7 mouse cellular contexts compared by ENCODE assay signal in the genomic region with DNA sequence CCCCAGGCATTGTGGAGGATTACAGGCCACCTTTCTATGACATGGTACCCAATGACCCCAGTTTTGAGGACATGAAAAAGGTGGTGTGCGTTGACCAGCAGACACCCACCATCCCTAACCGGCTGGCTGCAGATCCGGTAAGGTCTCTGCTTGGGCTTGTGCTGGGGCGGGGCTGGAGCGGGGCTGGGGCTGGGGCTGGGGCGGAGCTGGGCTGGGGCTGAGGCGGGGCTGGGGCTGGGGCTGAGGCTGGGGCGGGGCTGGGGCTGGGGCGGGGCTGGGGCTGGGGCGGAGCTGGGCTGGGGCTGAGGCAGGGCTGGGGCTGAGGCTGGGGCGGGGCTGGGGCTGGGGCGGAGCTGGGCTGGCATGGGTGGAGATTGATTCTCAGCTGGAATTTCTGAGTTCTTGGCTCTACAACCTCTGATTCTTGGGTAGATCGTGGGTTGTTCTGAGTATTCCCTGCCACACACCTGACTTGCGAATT. TPM values are rescaled to one million over a fixed set of nuclear protein-coding genes. Genes with fewer than 3 reads are reported as not detected.
DNase-seq lines count a peak whose midpoint lies in the region; ATAC-seq and TF ChIP-seq lines count a peak whose summit lies in the region.

No protein-coding gene starts in this region.

- H3K4me1 ChIP-seq in intestine, postnatal 0 days (replicated peaks; ENCODE audit: control insufficient read depth, insufficient read depth, low read length) = peaks cover 36% of the 10 kb centered on the region
- H3K4me1 ChIP-seq in lung, adult 2 months (ENCODE audit: control insufficient read depth, insufficient read depth, low read length) = peaks cover 17% of the 10 kb centered on the region
- peaks cover 27% of the 10 kb centered on the region for H3K4me1 ChIP-seq in thymus, adult 2 months (replicated peaks; ENCODE audit: control insufficient read depth, insufficient read depth, low read length)

- H3K9ac ChIP-seq in intestine, postnatal 0 days (ENCODE audit: low read depth, low read length) = no peak overlapping the region

- H3K9me3 ChIP-seq in intestine, postnatal 0 days (ENCODE audit: control insufficient read depth) = no peaks in the 10 kb centered on the region

- peaks cover 9% of the 10 kb centered on the region for H3K36me3 ChIP-seq in intestine, postnatal 0 days (ENCODE audit: control insufficient read depth, insufficient read depth)
- no peaks in the 10 kb centered on the region for H3K36me3 ChIP-seq in thymus, adult 2 months (ENCODE audit: control insufficient read depth, insufficient read depth, low read length)

- peak; percentile 78 for DNase-seq in CD4-positive, CD25-positive, alpha-beta regulatory T cell, adult 2 months (ENCODE audit: low read depth, low spot score)
- peak; percentile 30 for DNase-seq in T-cell, adult 2 months (ENCODE audit: low spot score)
- peak; percentile 53 for DNase-seq in gastrocnemius, adult 18-20 months (ENCODE audit: low spot score)
- DNase-seq in lung, adult 2 months = peak; percentile 62
- peak; percentile 63 for DNase-seq in thymus, adult 2 months
- DNase-seq in urinary bladder, adult 2 months (ENCODE audit: low spot score) = no peak

- peak overlapping the region; percentile 50 for H3K4me2 ChIP-seq in intestine, postnatal 0 days (replicated peaks; ENCODE audit: low read depth)

- WGBS in intestine, postnatal 0 days = 4% methylated on average over 14 of the region's 14 CpGs
- WGBS in lung, adult 2 months = 3% methylated on average over 10 of the region's 14 CpGs
- WGBS in thymus, adult 2 months = 6% methylated on average over 9 of the region's 14 CpGs

- peak; percentile 54; the same call in 1 of the 2 replicates for TF ChIP-seq POLR2A in lung, adult 2 months (IDR thresholded peaks at IDR 0.05; ENCODE audit: borderline replicate concordance, extremely low read depth, low read depth, low read length)
- no peak for TF ChIP-seq POLR2A in thymus, adult 2 months (IDR thresholded peaks at IDR 0.05; ENCODE audit: control insufficient read depth, extremely low read depth, insufficient read depth, low read length, poor library complexity)

- no peaks in the 10 kb centered on the region for H3K27me3 ChIP-seq in intestine, postnatal 0 days (replicated peaks; ENCODE audit: control insufficient read depth, insufficient read depth, low read length)
- no peaks in the 10 kb centered on the region for H3K27me3 ChIP-seq in thymus, adult 2 months (ENCODE audit: control insufficient read depth, insufficient read depth, low read length)

- H3K27ac ChIP-seq in intestine, postnatal 0 days (ENCODE audit: low read depth, low read length) = peak overlapping the region; percentile 50; the same call in 1 of the 2 replicates
- H3K27ac ChIP-seq in thymus, adult 2 months (ENCODE audit: control insufficient read depth, insufficient read depth, low read length) = no peak overlapping the region

- no peak overlapping the region for H3K4me3 ChIP-seq in intestine, postnatal 0 days (ENCODE audit: low read depth, low read length)
- H3K4me3 ChIP-seq in lung, adult 2 months (replicated peaks; ENCODE audit: extremely low read depth, low read depth, low read length) = peak overlapping the region; percentile 33
- no peak overlapping the region for H3K4me3 ChIP-seq in thymus, adult 2 months (ENCODE audit: control insufficient read depth, insufficient read depth, low read length)

- TF ChIP-seq CTCF in intestine, postnatal 0 days (IDR thresholded peaks at IDR 0.05; ENCODE audit: low read depth) = no peak
- TF ChIP-seq CTCF in lung, adult 2 months (IDR thresholded peaks at IDR 0.05; ENCODE audit: insufficient read depth, low read length) = no peak
- no peak for TF ChIP-seq CTCF in thymus, adult 2 months (IDR thresholded peaks at IDR 0.05; ENCODE audit: borderline replicate concordance, control insufficient read depth, extremely low read depth, insufficient read depth, low read length, poor library complexity)

- peak; percentile 39 for ATAC-seq in intestine, postnatal 0 days

RNA-seq across cellular contexts. Expression of a gene that starts 12.8 kb away (rescaled TPM):
- total RNA-seq in gastrocnemius, adult 18-20 months (2021) = 10 to 100 TPM in 1 of 2 experiments, 1 to 10 TPM in 1; 8.6 to 11.7 TPM
- polyA plus RNA-seq in intestine, postnatal 0 days (2015; fragmentation: Nextera tagmentation; extraction: Ambion mirVana) = 13.8 and 14.6 TPM in 2 replicates
- 672 and 695 TPM in 2 replicates for polyA plus RNA-seq in lung, adult 2 months (2012; rRNA removed)
- 27.2 and 34.2 TPM in 2 replicates for polyA plus RNA-seq in thymus, adult 2 months (2012; rRNA removed)
- polyA plus RNA-seq in urinary bladder, adult 2 months (2012; rRNA removed) = 65.7 and 69.9 TPM in 2 replicates

RNA-seq across cellular contexts. Expression of a gene that starts 25.5 kb away (rescaled TPM):
- total RNA-seq in gastrocnemius, adult 18-20 months (2021) = not detected
- polyA plus RNA-seq in intestine, postnatal 0 days (2015; fragmentation: Nextera tagmentation; extraction: Ambion mirVana) = not detected in 2 replicates
- polyA plus RNA-seq in lung, adult 2 months (2012; rRNA removed) = 0.10 and 0.28 TPM in 2 replicates
- polyA plus RNA-seq in thymus, adult 2 months (2012; rRNA removed) = not detected in 2 replicates
- polyA plus RNA-seq in urinary bladder, adult 2 months (2012; rRNA removed) = not detected in 2 replicates

RNA-seq across cellular contexts. Expression of a gene that starts 32.8 kb away (rescaled TPM):
- 10 to 100 TPM; 26.0 to 48.0 TPM for total RNA-seq in gastrocnemius, adult 18-20 months (2021)
- 6.0 and 6.8 TPM in 2 replicates for polyA plus RNA-seq in intestine, postnatal 0 days (2015; fragmentation: Nextera tagmentation; extraction: Ambion mirVana)
- polyA plus RNA-seq in lung, adult 2 months (2012; rRNA removed) = 45.8 and 57.2 TPM in 2 replicates
- 34.9 and 35.3 TPM in 2 replicates for polyA plus RNA-seq in thymus, adult 2 months (2012; rRNA removed)
- 24.8 and 27.1 TPM in 2 replicates for polyA plus RNA-seq in urinary bladder, adult 2 months (2012; rRNA removed)
